Mouse (Mus musculus): ENCODE results near the gene Ppil2.

DNA sequence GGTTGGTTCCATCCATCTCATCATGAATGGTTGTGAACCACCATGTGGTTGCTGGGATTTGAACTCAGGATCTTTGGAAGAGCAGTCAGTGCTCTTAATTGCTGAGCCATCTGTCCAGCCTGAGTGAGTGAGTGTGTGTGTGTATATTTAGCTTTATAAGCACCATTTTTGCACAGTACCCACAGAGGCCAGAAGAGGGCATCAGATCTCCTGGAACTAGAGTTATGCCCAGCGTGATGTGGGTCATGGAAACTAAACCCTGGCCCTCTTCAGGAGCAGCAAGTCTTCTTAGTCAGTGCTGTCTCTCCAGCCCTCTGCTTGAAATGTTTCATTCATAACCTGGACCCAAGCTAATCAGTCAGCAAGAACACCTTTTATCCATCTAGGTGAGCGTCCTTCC is 34.8 kb downstream of the Ppil2 start:
- TF ChIP-seq POLR2A (IDR thresholded peaks at IDR 0.05; ENCODE audit: borderline replicate concordance, insufficient read depth, low read length), result no peak
- TF ChIP-seq CTCF (IDR thresholded peaks at IDR 0.05; ENCODE audit: borderline replicate concordance, insufficient read depth, low read depth, low read length), result no peak

Data from cerebellum, adult 2 months (tissue).